Mouse (Mus musculus): Measurements from ENCODE around the gene Rbms1. TPM values are rescaled to one million over a fixed set of nuclear protein-coding genes. Genes with fewer than 3 reads are reported as not detected.

The Rbms1 gene
- 66.8 and 72.2 TPM in 2 replicates for polyA plus RNA-seq (2015; fragmentation: Nextera tagmentation; extraction: Ambion mirVana)

GRCm38 (mm10) chr2:60962671-60963421 is at the start of gene Rbms1:
Gene Rbms1 (minus strand): TSS chr2:60963192.
- Histone ChIP-seq H3K36me3 (ENCODE audit: control insufficient read depth, insufficient read depth, low read length) (no peaks in the 10 kb centered on the region), H3K4me1 (ENCODE audit: control insufficient read depth, insufficient read depth, low read length) (peaks cover 9% of the 10 kb centered on the region; the same call in 1 of the 2 replicates), H3K27ac (ENCODE audit: low read length) (peak within 1 kb of the TSS; percentile 95), H3K9ac (ENCODE audit: low read depth, low read length) (peak within 1 kb of the TSS; percentile 82), H3K9me3 (ENCODE audit: control insufficient read depth, low read length) (no peaks in the 10 kb centered on the region), H3K4me3 (ENCODE audit: low read length) (peak within 1 kb of the TSS; percentile 73), H3K4me2 (ENCODE audit: low read depth, low read length) (peak within 1 kb of the TSS; percentile 75), H3K27me3 (replicated peaks; ENCODE audit: control insufficient read depth, insufficient read depth, low read length) (no peaks in the 10 kb centered on the region)
- ATAC-seq: peak; percentile 82
- under 1% methylated on average over 50 of the region's 51 CpGs for WGBS

GRCm38 (mm10) chr2:61012249-61012828 is 49.3 kb upstream of the Rbms1 start:
- Histone ChIP-seq H3K4me1 (ENCODE audit: control insufficient read depth, insufficient read depth, low read length) (no peaks in the 10 kb centered on the region), H3K4me3 (ENCODE audit: low read length) (no peak overlapping the region), H3K36me3 (ENCODE audit: control insufficient read depth, insufficient read depth, low read length) (no peaks in the 10 kb centered on the region), H3K4me2 (ENCODE audit: low read depth, low read length) (no peak overlapping the region), H3K9ac (ENCODE audit: low read depth, low read length) (no peak overlapping the region), H3K9me3 (ENCODE audit: control insufficient read depth, low read length) (no peaks in the 10 kb centered on the region), H3K27ac (ENCODE audit: low read length) (no peak overlapping the region), H3K27me3 (replicated peaks; ENCODE audit: control insufficient read depth, insufficient read depth, low read length) (no peaks in the 10 kb centered on the region)
- ATAC-seq: no peak
- WGBS: 73% methylated on average over 3 of the region's 3 CpGs

GRCm38 (mm10) chr2:60986286-60986685 is 23.3 kb upstream of the Rbms1 start:
- H3K9ac ChIP-seq (ENCODE audit: low read depth, low read length): no peak overlapping the region
- no peak overlapping the region for H3K27ac ChIP-seq (ENCODE audit: low read length)
- H3K9me3 ChIP-seq (ENCODE audit: control insufficient read depth, low read length): no peaks in the 10 kb centered on the region
- no peak for ATAC-seq
- H3K4me2 ChIP-seq (ENCODE audit: low read depth, low read length): no peak overlapping the region
- WGBS: 60% methylated on average over 5 of the region's 5 CpGs
- H3K27me3 ChIP-seq (replicated peaks; ENCODE audit: control insufficient read depth, insufficient read depth, low read length): no peaks in the 10 kb centered on the region
- H3K4me1 ChIP-seq (ENCODE audit: control insufficient read depth, insufficient read depth, low read length): no peaks in the 10 kb centered on the region
- H3K36me3 ChIP-seq (ENCODE audit: control insufficient read depth, insufficient read depth, low read length): no peaks in the 10 kb centered on the region
- H3K4me3 ChIP-seq (ENCODE audit: low read length): no peak overlapping the region

- ATAC-seq: peak; percentile 59
- H3K9ac ChIP-seq (ENCODE audit: low read depth, low read length): no peak overlapping the region
- 16% methylated on average over 4 of the region's 4 CpGs for WGBS
Measured at GRCm38 (mm10) chr2:60978538-60979313, 15.7 kb upstream of the Rbms1 start.

GRCm38 (mm10) chr2:60972189-60972814 is 9.3 kb upstream of the Rbms1 start:
- Histone ChIP-seq H3K27ac (ENCODE audit: low read length) (no peak overlapping the region), H3K27me3 (replicated peaks; ENCODE audit: control insufficient read depth, insufficient read depth, low read length) (no peaks in the 10 kb centered on the region), H3K4me2 (ENCODE audit: low read depth, low read length) (no peak overlapping the region), H3K36me3 (ENCODE audit: control insufficient read depth, insufficient read depth, low read length) (no peaks in the 10 kb centered on the region), H3K4me3 (ENCODE audit: low read length) (no peak overlapping the region), H3K9me3 (ENCODE audit: control insufficient read depth, low read length) (no peaks in the 10 kb centered on the region), H3K9ac (ENCODE audit: low read depth, low read length) (no peak overlapping the region), H3K4me1 (ENCODE audit: control insufficient read depth, insufficient read depth, low read length) (no peaks in the 10 kb centered on the region)
- 69% methylated on average over 7 of the region's 7 CpGs for WGBS
- no peak for ATAC-seq

More at GRCm38 (mm10) chr2:60978538-60979313, 15.7 kb upstream of the Rbms1 start:
- no peaks in the 10 kb centered on the region for H3K4me1 ChIP-seq (ENCODE audit: control insufficient read depth, insufficient read depth, low read length)
- no peaks in the 10 kb centered on the region for H3K27me3 ChIP-seq (replicated peaks; ENCODE audit: control insufficient read depth, insufficient read depth, low read length)
- H3K36me3 ChIP-seq (ENCODE audit: control insufficient read depth, insufficient read depth, low read length): no peaks in the 10 kb centered on the region
- H3K4me3 ChIP-seq (ENCODE audit: low read length): no peak overlapping the region
- H3K4me2 ChIP-seq (ENCODE audit: low read depth, low read length): no peak overlapping the region
- no peaks in the 10 kb centered on the region for H3K9me3 ChIP-seq (ENCODE audit: control insufficient read depth, low read length)
- H3K27ac ChIP-seq (ENCODE audit: low read length): no peak overlapping the region

GRCm38 (mm10) chr2:60963616-60964015 is 624 bp upstream of the Rbms1 start:
- Histone ChIP-seq H3K4me1 (ENCODE audit: control insufficient read depth, insufficient read depth, low read length) (peaks cover 9% of the 10 kb centered on the region; the same call in 1 of the 2 replicates), H3K4me3 (ENCODE audit: low read length) (peak overlapping the region; percentile 73), H3K4me2 (ENCODE audit: low read depth, low read length) (peak overlapping the region; percentile 75), H3K9ac (ENCODE audit: low read depth, low read length) (peak overlapping the region; percentile 82), H3K27me3 (replicated peaks; ENCODE audit: control insufficient read depth, insufficient read depth, low read length) (no peaks in the 10 kb centered on the region), H3K27ac (ENCODE audit: low read length) (peak overlapping the region; percentile 95), H3K36me3 (ENCODE audit: control insufficient read depth, insufficient read depth, low read length) (no peaks in the 10 kb centered on the region), H3K9me3 (ENCODE audit: control insufficient read depth, low read length) (no peaks in the 10 kb centered on the region)
- ATAC-seq: no peak
- WGBS: 15% methylated on average over 5 of the region's 5 CpGs

GRCm38 (mm10) chr2:60962001-60962670 is 856 bp downstream of the Rbms1 start:
- peaks cover 9% of the 10 kb centered on the region; the same call in 1 of the 2 replicates for H3K4me1 ChIP-seq (ENCODE audit: control insufficient read depth, insufficient read depth, low read length)
- ATAC-seq: peak; percentile 93
- peak overlapping the region; percentile 75 for H3K4me2 ChIP-seq (ENCODE audit: low read depth, low read length)
- WGBS: under 1% methylated on average over 43 of the region's 64 CpGs
- H3K9me3 ChIP-seq (ENCODE audit: control insufficient read depth, low read length): no peaks in the 10 kb centered on the region
- H3K36me3 ChIP-seq (ENCODE audit: control insufficient read depth, insufficient read depth, low read length): no peaks in the 10 kb centered on the region
- peak overlapping the region; percentile 73 for H3K4me3 ChIP-seq (ENCODE audit: low read length)
- no peaks in the 10 kb centered on the region for H3K27me3 ChIP-seq (replicated peaks; ENCODE audit: control insufficient read depth, insufficient read depth, low read length)
- H3K27ac ChIP-seq (ENCODE audit: low read length): peak overlapping the region; percentile 95
- H3K9ac ChIP-seq (ENCODE audit: low read depth, low read length): peak overlapping the region; percentile 82

GRCm38 (mm10) chr2:60961281-60961680 is 1.7 kb downstream of the Rbms1 start:
- no peak overlapping the region; the same call in 1 of the 2 replicates for H3K27ac ChIP-seq (ENCODE audit: low read length)
- no peak for ATAC-seq

More at GRCm38 (mm10) chr2:60961281-60961680, 1.7 kb downstream of the Rbms1 start:
- Histone ChIP-seq H3K36me3 (ENCODE audit: control insufficient read depth, insufficient read depth, low read length) (no peaks in the 10 kb centered on the region), H3K4me1 (ENCODE audit: control insufficient read depth, insufficient read depth, low read length) (peaks cover 9% of the 10 kb centered on the region; the same call in 1 of the 2 replicates), H3K9ac (ENCODE audit: low read depth, low read length) (peak overlapping the region; percentile 82; the same call in 1 of the 2 replicates), H3K9me3 (ENCODE audit: control insufficient read depth, low read length) (no peaks in the 10 kb centered on the region), H3K4me2 (ENCODE audit: low read depth, low read length) (peak overlapping the region; percentile 75), H3K27me3 (replicated peaks; ENCODE audit: control insufficient read depth, insufficient read depth, low read length) (no peaks in the 10 kb centered on the region), H3K4me3 (ENCODE audit: low read length) (peak overlapping the region; percentile 73)
- 40% methylated on average over 5 of the region's 5 CpGs for WGBS
